Mouse (Mus musculus) stomach, postnatal 0 days (tissue): ENCODE measurements around the gene Slc7a6.

Experiments
- CTCF ChIP-seq: IDR thresholded peaks from 2 replicates; pipeline ENCODE4 v1.5.1; 2016; ENCODE audit warnings: antibody characterized with exemption, low read depth, mild to moderate bottlenecking, moderate library complexity
- EP300 ChIP-seq: optimal IDR thresholded peaks from 2 replicates; pipeline ENCODE3; 2016; ENCODE audit warnings: antibody characterized with exemption

DNA sequence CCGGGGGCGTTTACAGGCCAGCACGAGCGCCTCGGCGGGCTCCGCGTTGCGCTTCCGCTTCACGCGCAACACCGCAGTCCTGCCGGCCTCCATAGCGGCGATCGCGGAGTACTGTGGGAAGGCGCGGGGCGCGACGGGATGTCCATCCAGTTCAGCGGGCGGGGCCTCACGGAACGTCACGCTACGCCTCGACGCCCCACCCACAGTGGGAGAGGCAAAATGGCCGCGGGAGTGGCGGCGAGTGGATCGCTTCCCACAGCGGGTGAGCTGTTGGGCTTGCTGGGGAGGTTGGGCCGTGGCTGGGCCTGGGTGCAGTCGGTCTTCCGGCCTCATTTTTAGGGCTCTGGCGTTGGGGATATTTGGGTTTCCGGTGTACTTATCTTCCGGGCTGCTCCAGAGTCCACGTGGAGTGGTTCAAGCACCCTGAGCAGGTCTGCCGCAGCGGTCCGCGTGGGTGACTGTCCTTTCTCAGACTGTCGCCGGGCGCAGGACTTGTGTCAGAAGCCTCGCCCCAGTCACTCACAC lies 42.2 kb downstream of the Slc7a6 start, which contains the start of the genes Slc7a6os and Prmt7:
- TF ChIP-seq EP300 (no peak), CTCF (peak; percentile 21; the same call in 1 of the 2 replicates)
